In the genomic region with DNA sequence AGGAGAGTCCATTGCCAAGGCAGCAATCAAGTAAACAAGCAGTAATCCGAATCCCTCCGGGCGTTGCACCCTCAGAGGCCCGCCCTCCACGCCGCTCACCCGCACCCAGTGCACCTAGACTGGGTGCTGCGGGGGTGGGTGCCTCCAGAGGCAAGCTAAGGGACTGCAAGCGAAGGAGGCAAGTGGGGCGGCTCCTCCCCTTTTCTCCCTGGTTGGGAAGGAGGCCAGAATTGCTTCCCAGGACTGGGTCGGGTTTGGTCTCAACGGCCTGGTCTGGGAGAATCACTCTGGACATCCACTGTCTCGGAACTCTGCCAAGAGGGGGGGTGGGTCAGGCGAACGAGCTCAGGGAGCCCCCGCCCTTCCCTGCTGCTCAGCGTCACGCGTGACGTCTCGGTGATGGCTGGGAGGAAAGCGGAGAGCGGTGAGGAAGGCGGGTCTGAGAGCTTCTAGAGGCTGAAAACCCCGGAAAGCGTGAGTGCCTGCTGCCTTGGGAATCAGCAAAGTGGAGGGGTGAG, we compare ENCODE assay signal across 8 mouse cellular contexts. TPM values are rescaled to one million over a fixed set of nuclear protein-coding genes. Genes with fewer than 3 reads are reported as not detected.
A peak's percentile ranks its signal among the peaks of the same experiment; 100 is the strongest.
DNase-seq lines count a peak whose midpoint lies in the region; ATAC-seq and TF ChIP-seq lines count a peak whose summit lies in the region.

Sfxn3 (plus strand) TSS at position 87 of the 518 bp plus-strand sequence.

- peak; percentile 77 for ATAC-seq in cerebellum, adult (ENCODE audit: insufficient number of reproducible peaks, low FRiP score, low TSS enrichment)
- peak; percentile 89 for ATAC-seq in forebrain, embryonic 14.5 days
- ATAC-seq in liver, embryonic 16.5 days (ENCODE audit: low read depth), result peak; percentile 87
- peak; percentile 86 for ATAC-seq in neural tube, embryonic 12.5 days (ENCODE audit: low FRiP score, low read depth)
- peak; percentile 84 for ATAC-seq in stomach, postnatal 0 days (ENCODE audit: low FRiP score, low TSS enrichment)

- no peak for TF ChIP-seq POLR2A in ES-Bruce4 (IDR thresholded peaks at IDR 0.05; ENCODE audit: insufficient read depth, low read length)

- peak; percentile 34 for TF ChIP-seq CTCF in ES-Bruce4 (IDR thresholded peaks at IDR 0.05; ENCODE audit: low read depth, low read length)
- peak; percentile 84 for TF ChIP-seq CTCF in stomach, postnatal 0 days (IDR thresholded peaks at IDR 0.05; ENCODE audit: low read depth)

- H3K9me3 ChIP-seq in ES-Bruce4 (replicated peaks; ENCODE audit: control insufficient read depth, insufficient read depth, low read length, poor library complexity, severe bottlenecking), result no peaks in the 10 kb centered on the region
- no peaks in the 10 kb centered on the region for H3K9me3 ChIP-seq in forebrain, embryonic 14.5 days (replicated peaks; ENCODE audit: control insufficient read depth, low read length)
- H3K9me3 ChIP-seq in liver, embryonic 16.5 days (replicated peaks; ENCODE audit: control insufficient read depth, low read length), result no peaks in the 10 kb centered on the region
- no peaks in the 10 kb centered on the region for H3K9me3 ChIP-seq in neural tube, embryonic 12.5 days
- H3K9me3 ChIP-seq in stomach, postnatal 0 days (ENCODE audit: control insufficient read depth, low read length), result no peaks in the 10 kb centered on the region

- H3K9ac ChIP-seq in ES-Bruce4 (ENCODE audit: low read depth, poor library complexity, severe bottlenecking), result no peak within 1 kb of the TSS; the same call in 1 of the 2 replicates
- H3K9ac ChIP-seq in forebrain, embryonic 14.5 days (ENCODE audit: low read length), result peak within 1 kb of the TSS; percentile 77
- H3K9ac ChIP-seq in liver, embryonic 16.5 days (ENCODE audit: low read depth, low read length), result peak within 1 kb of the TSS; percentile 62
- peak within 1 kb of the TSS; percentile 69 for H3K9ac ChIP-seq in neural tube, embryonic 12.5 days
- peak within 1 kb of the TSS; percentile 70 for H3K9ac ChIP-seq in stomach, postnatal 0 days (ENCODE audit: low read length)

- H3K27ac ChIP-seq in ES-Bruce4 (ENCODE audit: insufficient read depth, low read length), result no peak within 1 kb of the TSS
- H3K27ac ChIP-seq in forebrain, embryonic 14.5 days (ENCODE audit: low read depth, low read length), result peak within 1 kb of the TSS; percentile 90
- peak within 1 kb of the TSS; percentile 75; the same call in 1 of the 2 replicates for H3K27ac ChIP-seq in liver, embryonic 16.5 days (ENCODE audit: low read length)
- H3K27ac ChIP-seq in neural tube, embryonic 12.5 days, result peak within 1 kb of the TSS; percentile 74
- peak within 1 kb of the TSS; percentile 98 for H3K27ac ChIP-seq in stomach, postnatal 0 days (replicated peaks)

- intact Hi-C loops in heart, postnatal 10 days (cut with DNase I), result no loop called here

- H3K4me1 ChIP-seq in ES-Bruce4 (ENCODE audit: control insufficient read depth, insufficient read depth, low read length), result peaks cover 2% of the 10 kb centered on the region
- peaks cover 28% of the 10 kb centered on the region for H3K4me1 ChIP-seq in forebrain, embryonic 14.5 days (ENCODE audit: control insufficient read depth, insufficient read depth, low read length)
- peaks cover 25% of the 10 kb centered on the region for H3K4me1 ChIP-seq in liver, embryonic 16.5 days (ENCODE audit: control insufficient read depth, low read depth, low read length)
- H3K4me1 ChIP-seq in neural tube, embryonic 12.5 days, result peaks cover 29% of the 10 kb centered on the region
- H3K4me1 ChIP-seq in stomach, postnatal 0 days (replicated peaks; ENCODE audit: control insufficient read depth, insufficient read depth), result 0 out of 2 replicates have a peak, but pooled peaks cover 3% of the 10 kb centered on the region

- TF ChIP-seq EP300 in ES-Bruce4 (IDR thresholded peaks at IDR 0.05; ENCODE audit: insufficient read depth, low read depth, low read length), result no peak
- no peak for TF ChIP-seq EP300 in stomach, postnatal 0 days (optimal IDR thresholded peaks at IDR 0.05)

- peak within 1 kb of the TSS; percentile 61 for H3K4me3 ChIP-seq in ES-Bruce4 (ENCODE audit: low read depth, low read length)
- H3K4me3 ChIP-seq in forebrain, embryonic 14.5 days (ENCODE audit: low read depth, low read length), result peak within 1 kb of the TSS; percentile 51
- peak within 1 kb of the TSS; percentile 66 for H3K4me3 ChIP-seq in liver, embryonic 16.5 days (ENCODE audit: low read depth, low read length)
- peak within 1 kb of the TSS; percentile 51 for H3K4me3 ChIP-seq in neural tube, embryonic 12.5 days
- H3K4me3 ChIP-seq in stomach, postnatal 0 days (ENCODE audit: low read depth, low read length), result peak within 1 kb of the TSS; percentile 51

- under 1% methylated on average over 26 of the region's 26 CpGs for WGBS in forebrain, embryonic 14.5 days
- WGBS in large intestine, adult 2 months, result under 1% methylated on average over 26 of the region's 26 CpGs
- WGBS in liver, embryonic 16.5 days (ENCODE audit: insufficient replicate concordance), result under 1% methylated on average over 26 of the region's 26 CpGs
- under 1% methylated on average over 26 of the region's 26 CpGs for WGBS in neural tube, embryonic 12.5 days
- under 1% methylated on average over 26 of the region's 26 CpGs for WGBS in stomach, postnatal 0 days

- H3K4me2 ChIP-seq in forebrain, embryonic 14.5 days (ENCODE audit: low read length), result peak within 1 kb of the TSS; percentile 68
- peak within 1 kb of the TSS; percentile 84 for H3K4me2 ChIP-seq in liver, embryonic 16.5 days (ENCODE audit: low read depth, low read length)
- H3K4me2 ChIP-seq in neural tube, embryonic 12.5 days (replicated peaks), result peak within 1 kb of the TSS; percentile 65
- H3K4me2 ChIP-seq in stomach, postnatal 0 days (replicated peaks; ENCODE audit: low read depth), result peak within 1 kb of the TSS; percentile 77

- DNase-seq in forebrain, embryonic 14.5 days (ENCODE audit: low spot score), result peak; percentile 93
- peak; percentile 96 to 98 for DNase-seq in heart, postnatal 10 days
- DNase-seq in large intestine, adult 2 months (ENCODE audit: low read depth, low spot score), result no peak
- DNase-seq in stomach, postnatal 0 days (ENCODE audit: low spot score), result peak; percentile 93

- no peaks in the 10 kb centered on the region for H3K36me3 ChIP-seq in ES-Bruce4 (ENCODE audit: control insufficient read depth, insufficient read depth, low read length, poor library complexity, severe bottlenecking)
- peaks cover 30% of the 10 kb centered on the region for H3K36me3 ChIP-seq in forebrain, embryonic 14.5 days (ENCODE audit: control insufficient read depth, insufficient read depth, low read length)
- H3K36me3 ChIP-seq in liver, embryonic 16.5 days (ENCODE audit: control insufficient read depth, insufficient read depth), result no peaks in the 10 kb centered on the region
- peaks cover 9% of the 10 kb centered on the region; the same call in 1 of the 2 replicates for H3K36me3 ChIP-seq in neural tube, embryonic 12.5 days
- peaks cover 12% of the 10 kb centered on the region; the same call in 1 of the 2 replicates for H3K36me3 ChIP-seq in stomach, postnatal 0 days (ENCODE audit: control insufficient read depth, insufficient read depth, low read length)

- no peaks in the 10 kb centered on the region for H3K27me3 ChIP-seq in ES-Bruce4 (ENCODE audit: control insufficient read depth, insufficient read depth, low read length, poor library complexity, severe bottlenecking)
- peaks cover 6% of the 10 kb centered on the region; the same call in 1 of the 2 replicates for H3K27me3 ChIP-seq in forebrain, embryonic 14.5 days (replicated peaks; ENCODE audit: control insufficient read depth, insufficient read depth, low read length)
- peaks cover 34% of the 10 kb centered on the region for H3K27me3 ChIP-seq in liver, embryonic 16.5 days (ENCODE audit: control insufficient read depth, insufficient read depth, low read depth, low read length)
- peaks cover 24% of the 10 kb centered on the region for H3K27me3 ChIP-seq in neural tube, embryonic 12.5 days (replicated peaks)
- H3K27me3 ChIP-seq in stomach, postnatal 0 days (ENCODE audit: control insufficient read depth, insufficient read depth, low read length), result no peaks in the 10 kb centered on the region

RNA-seq across cellular contexts. Expression of gene Sfxn3, which starts in this region (rescaled TPM):
- 13.4 and 15.6 TPM in 2 replicates for polyA plus RNA-seq in ES-Bruce4 (2011; ENCODE audit: insufficient read depth, insufficient read length, low read depth, missing spikeins)
- 54.2 and 56.5 TPM in 2 replicates for polyA plus RNA-seq in forebrain, embryonic 14.5 days (2014; fragmentation: Nextera tagmentation; extraction: Ambion mirVana)
- total RNA-seq in heart, postnatal 10 days (2021), result 10 to 100 TPM; 21.8 to 23.9 TPM
- polyA plus RNA-seq in large intestine, adult 2 months (2012; rRNA removed), result 10.2 and 11.4 TPM in 2 replicates
- 2.9 and 3.5 TPM in 2 replicates for polyA plus RNA-seq in liver, embryonic 16.5 days (2015; fragmentation: Nextera tagmentation; extraction: Ambion mirVana)
- 38.3 and 41.2 TPM in 2 replicates for polyA plus RNA-seq in neural tube, embryonic 12.5 days (2016; fragmentation: Nextera tagmentation; extraction: Ambion mirVana)
- 26.7 and 29.7 TPM in 2 replicates for polyA plus RNA-seq in stomach, postnatal 0 days (2015; fragmentation: Nextera tagmentation; extraction: Ambion mirVana)
